Mouse (Mus musculus) testis, postnatal 14 days (tissue): ENCODE measurements at regions not wholly inside any gene's neighbourhood (a gene's known extent, or its start where the extent isn't known, plus 50 kb on each side); places are given as distances from the start of the nearest gene placed in this dataset.
A peak's percentile ranks its signal among the peaks of the same experiment; 100 is the strongest.
"Not testable (repeated sequence)": the region's sequence is repeated elsewhere in the genome, so short reads cannot be mapped to it uniquely, and the experiment has no call there.

Experiments used
- DNase-seq: peaks from one replicate; pipeline ENCODE4 v3.0.0; 2021; ENCODE audit warnings: low spot score

- no peak for DNase-seq
Measured at GRCm38 (mm10) chr10:96372616-96373346, 236.4 kb downstream of the Gm5426 start.

- no peak for DNase-seq
Measured at GRCm38 (mm10) chr10:96373481-96373880, 237.1 kb downstream of the Gm5426 start.

- no peak for DNase-seq
Measured at GRCm38 (mm10) chr10:96374293-96375069, 238.1 kb downstream of the Gm5426 start.

GRCm38 (mm10) chr10:96375070-96375447 lies 238.7 kb downstream of the Gm5426 start:
- no peak for DNase-seq

- DNase-seq: no peak
Measured at GRCm38 (mm10) chr10:96377549-96377948, 239.3 kb upstream of the Btg1 start.

- no peak for DNase-seq
Measured at GRCm38 (mm10) chr10:96379016-96379771, 237.6 kb upstream of the Btg1 start.

- no peak for DNase-seq
Measured at GRCm38 (mm10) chr10:96381664-96382063, 235.1 kb upstream of the Btg1 start.

- no peak for DNase-seq
Measured at GRCm38 (mm10) chr10:96391748-96392147, 225.1 kb upstream of the Btg1 start.

GRCm38 (mm10) chr10:96392836-96393235 lies 224.0 kb upstream of the Btg1 start:
- no peak for DNase-seq

- no peak for DNase-seq
Measured at GRCm38 (mm10) chr10:96394210-96394609, 222.6 kb upstream of the Btg1 start.

GRCm38 (mm10) chr10:96395017-96395416 lies 221.8 kb upstream of the Btg1 start:
- DNase-seq: no peak

- DNase-seq: no peak
Measured at GRCm38 (mm10) chr10:96397931-96398561, 218.8 kb upstream of the Btg1 start.

GRCm38 (mm10) chr10:96398562-96399288 lies 218.1 kb upstream of the Btg1 start:
- no peak for DNase-seq

GRCm38 (mm10) chr10:96399636-96400400 lies 217.0 kb upstream of the Btg1 start:
- DNase-seq: no peak

- DNase-seq: no peak
Measured at GRCm38 (mm10) chr10:96400793-96401192, 216.0 kb upstream of the Btg1 start.

- peak; percentile 45 for DNase-seq
Measured at GRCm38 (mm10) chr10:96406306-96406705, 210.5 kb upstream of the Btg1 start.

GRCm38 (mm10) chr10:96407846-96408245 lies 209.0 kb upstream of the Btg1 start:
- no peak for DNase-seq

- no peak for DNase-seq
Measured at GRCm38 (mm10) chr10:96408250-96408649, 208.6 kb upstream of the Btg1 start.

GRCm38 (mm10) chr10:96410028-96410427 lies 206.8 kb upstream of the Btg1 start:
- no peak for DNase-seq

GRCm38 (mm10) chr10:96414807-96415206 lies 202.0 kb upstream of the Btg1 start:
- no peak for DNase-seq

- DNase-seq: not testable (repeated sequence)
Measured at GRCm38 (mm10) chr10:96421506-96421905, 195.3 kb upstream of the Btg1 start.
